Mouse (Mus musculus) thymus, postnatal 14 days (tissue): Measurements from ENCODE around the gene Slx1b.
"Not testable (repeated sequence)": the region's sequence is repeated elsewhere in the genome, so short reads cannot be mapped to it uniquely, and the experiment has no call there.

Experiments used
- DNase-seq: peaks from one replicate; pipeline ENCODE4 v3.0.0; 2021

Slx1b gene

DNA sequence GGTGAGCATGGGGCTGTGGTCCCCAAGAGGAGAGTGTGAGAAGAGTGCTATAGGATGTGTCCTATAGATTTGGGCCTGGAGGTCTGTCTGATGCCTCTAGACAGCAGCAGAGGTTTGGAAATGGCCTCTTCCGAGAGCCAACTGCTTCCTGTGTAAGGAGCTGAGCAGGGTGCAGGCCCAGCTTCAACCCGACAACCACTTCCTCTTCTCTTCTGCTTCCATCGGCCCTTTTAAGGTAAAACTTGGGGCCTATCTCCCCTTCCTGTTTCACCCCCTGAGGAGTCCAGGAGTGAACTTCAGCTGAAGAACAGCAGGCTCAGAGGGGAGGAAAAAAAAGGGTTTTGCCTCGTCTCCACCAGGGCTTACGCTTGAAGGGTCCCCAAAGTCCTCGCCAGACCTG, 6.8 kb upstream of the Slx1b start:
- DNase-seq, result peak; percentile 84

- peak; percentile 63 for DNase-seq
These were observed 6.2 kb upstream of the Slx1b start for GRCm38 (mm10) chr7:126701559-126702357.

GRCm38 (mm10) chr7:126701070-126701469, 5.5 kb upstream of the Slx1b start:
- peak; percentile 97 for DNase-seq

DNA sequence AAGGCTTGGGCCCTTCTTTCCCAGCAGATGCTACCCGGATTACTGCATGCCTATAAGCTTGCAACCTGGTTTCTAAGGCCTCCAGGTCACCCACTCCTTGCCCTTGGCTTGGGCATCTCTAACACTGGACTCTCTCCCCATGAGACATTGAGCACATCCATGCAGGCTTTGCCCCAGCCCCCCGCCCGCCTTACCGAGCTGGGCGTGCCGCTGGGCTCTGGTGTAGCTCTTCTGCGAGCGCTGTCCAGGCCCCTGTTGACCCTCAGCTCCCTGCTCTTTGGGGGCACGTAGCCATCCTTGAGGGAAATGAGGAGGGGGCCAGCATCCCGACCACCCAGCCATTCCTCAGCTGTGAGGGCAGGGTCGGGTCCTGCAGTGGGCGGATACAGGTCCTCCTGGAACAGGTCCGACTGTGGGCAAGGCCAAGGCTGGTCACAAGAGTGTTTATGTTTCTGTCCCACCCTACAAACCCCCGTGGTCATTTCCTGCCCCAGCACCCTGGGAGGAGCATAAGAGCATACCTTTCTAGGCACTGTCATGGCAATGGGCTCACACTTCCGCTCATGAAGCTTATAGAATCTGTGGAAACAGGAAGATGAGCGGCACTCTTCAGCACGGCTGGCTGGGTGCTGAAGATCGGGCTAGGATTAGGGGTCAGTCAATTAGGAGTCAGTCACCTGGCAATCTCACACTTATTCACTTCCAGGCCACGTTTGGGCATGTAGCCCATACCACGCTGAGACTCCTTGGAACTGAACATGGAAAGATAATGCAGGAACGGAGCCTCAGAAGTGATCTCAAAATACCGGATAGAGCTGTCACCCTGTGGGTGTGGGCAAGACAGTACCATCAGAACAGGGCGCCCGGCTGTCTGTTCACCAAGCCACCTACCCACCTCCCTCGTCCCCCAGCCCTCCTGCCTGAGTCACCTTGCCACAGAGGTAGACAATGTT, 4.8 kb upstream of the Slx1b start:
- peak; percentile 22 for DNase-seq

GRCm38 (mm10) chr7:126697838-126698237, 2.3 kb upstream of the Slx1b start:
- DNase-seq, result no peak

DNA sequence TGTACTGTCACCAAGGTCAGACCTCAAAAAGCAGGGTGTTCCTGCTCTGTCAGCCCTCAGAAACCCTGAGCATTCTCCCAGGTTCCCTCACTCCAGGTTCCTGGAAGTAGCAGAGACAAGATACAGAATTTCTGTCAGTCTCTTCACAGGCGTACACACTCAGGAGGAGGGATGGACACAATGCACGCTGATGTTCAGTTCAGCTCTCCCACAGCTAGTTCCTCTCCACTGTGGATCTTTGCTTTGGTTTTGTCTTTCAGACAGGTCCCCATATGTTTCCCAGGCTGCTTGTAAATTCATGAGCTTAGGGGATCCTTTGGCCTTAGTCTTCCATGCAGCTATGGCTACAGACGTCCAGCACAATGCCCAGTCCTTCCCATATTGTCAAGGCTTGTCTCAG, 1.3 kb upstream of the Slx1b start:
- no peak for DNase-seq

DNA sequence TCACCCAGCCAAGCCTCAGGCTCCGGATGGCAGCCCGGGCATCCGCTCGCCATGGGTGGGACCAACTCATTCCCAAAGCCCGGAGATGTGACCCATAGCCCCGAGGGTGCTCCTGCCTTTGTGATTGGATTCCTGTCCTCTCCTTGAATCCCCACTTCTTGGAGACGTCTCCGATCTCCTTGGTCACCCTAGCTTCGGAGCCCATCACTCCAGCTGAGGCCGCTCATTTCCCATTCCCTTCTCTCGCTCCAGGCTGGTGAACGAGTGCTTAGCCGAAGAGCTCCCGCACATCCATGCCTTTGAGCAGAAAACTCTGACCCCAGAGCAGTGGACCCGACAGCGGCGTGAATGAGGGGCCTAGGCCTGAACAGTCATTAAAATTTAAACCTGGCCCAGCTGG, 719 bp upstream of the Slx1b start:
- no peak for DNase-seq

DNA sequence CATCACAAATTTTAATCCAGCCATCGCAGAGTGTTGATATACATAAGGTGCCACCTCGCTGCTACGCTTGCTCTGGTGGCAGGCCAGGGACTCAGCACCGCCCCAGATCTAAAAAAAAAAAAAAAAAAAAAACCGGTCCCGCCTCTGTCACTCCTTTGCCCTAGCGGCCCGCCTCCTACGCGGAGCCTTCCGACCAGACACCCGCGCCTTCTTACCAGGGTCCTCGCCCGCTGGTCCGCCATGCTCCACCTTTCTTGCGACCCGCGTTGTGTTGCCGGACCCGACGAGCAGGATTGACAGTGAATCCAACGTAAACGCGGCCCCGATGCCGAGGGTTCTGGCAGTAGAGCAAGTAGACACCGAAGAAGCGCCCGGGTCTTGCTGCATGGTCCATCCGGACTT, 373 bp downstream of the Slx1b start, which contains the start of gene Bola2:
Gene Bola2 (plus strand): TSS at position 192 of the 402 bp plus-strand sequence.
- peak; percentile 80 for DNase-seq

DNA sequence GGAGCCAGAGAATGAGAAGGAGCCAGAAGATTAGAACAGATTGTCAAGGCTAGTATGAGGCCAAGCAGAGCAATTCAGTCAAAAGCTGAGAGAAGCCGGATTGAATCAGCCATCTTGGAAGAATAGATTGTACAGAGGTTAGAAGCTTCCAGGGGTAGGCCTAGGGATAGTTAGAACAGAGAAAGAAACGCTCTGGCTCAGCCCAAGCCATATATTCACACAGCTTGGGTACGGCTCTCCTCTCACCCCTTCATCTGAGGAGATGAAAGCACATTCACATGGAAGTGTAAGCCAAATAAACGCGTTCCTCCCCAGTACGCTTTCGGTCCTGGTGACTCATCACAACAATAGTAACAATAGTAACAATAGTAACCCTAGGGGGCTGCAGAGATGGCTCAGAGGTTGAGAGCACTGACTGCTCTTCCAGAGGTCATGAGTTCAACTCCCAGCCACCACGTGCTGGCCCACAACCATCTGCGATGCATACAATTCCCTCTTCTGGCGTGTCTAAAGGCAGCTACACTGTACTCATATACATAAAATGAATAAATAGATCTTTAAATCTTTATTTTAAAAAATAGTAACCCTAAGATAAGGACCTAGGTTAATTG, 1.0 kb downstream of the Slx1b start:
- DNase-seq, result no peak

DNA sequence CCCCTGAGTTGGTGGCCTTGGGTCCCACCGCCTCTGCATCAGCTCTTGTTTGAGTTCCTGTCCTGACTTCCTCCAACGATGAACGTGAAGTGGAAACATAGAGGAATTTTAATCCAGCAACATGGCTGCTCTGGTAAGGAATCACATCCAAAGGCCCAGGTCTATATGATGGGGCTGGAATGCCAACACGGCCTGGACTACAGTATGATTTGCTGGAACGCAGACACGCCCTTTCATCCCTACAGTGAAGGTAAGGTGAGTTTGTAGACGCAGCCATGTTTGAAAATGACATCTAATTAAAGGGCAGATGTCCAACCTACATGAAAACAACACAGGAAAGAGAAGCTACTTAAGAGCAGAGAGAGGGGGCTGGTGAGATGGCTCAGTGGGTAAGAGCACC, 1.8 kb downstream of the Slx1b start:
- DNase-seq, result no peak

DNA sequence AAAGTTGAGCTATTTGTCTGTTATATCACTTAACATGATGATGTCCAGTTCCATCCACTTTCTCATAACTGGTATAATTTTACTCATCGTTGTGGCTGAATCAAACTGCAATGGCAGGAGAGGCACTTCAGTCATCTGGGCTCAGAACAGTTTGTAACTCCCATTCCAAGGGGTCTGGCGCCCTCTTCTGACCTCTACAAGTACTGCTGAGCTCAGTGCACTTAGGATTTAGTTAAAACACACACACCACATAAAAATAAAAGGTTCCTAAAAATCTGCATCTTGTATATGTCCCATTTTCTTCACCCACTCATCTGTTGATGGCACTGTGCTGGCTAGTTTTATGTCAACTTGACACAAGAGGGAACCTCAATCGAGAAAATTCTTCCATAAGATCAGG, 2.3 kb downstream of the Slx1b start:
- peak; percentile 90 for DNase-seq

DNA sequence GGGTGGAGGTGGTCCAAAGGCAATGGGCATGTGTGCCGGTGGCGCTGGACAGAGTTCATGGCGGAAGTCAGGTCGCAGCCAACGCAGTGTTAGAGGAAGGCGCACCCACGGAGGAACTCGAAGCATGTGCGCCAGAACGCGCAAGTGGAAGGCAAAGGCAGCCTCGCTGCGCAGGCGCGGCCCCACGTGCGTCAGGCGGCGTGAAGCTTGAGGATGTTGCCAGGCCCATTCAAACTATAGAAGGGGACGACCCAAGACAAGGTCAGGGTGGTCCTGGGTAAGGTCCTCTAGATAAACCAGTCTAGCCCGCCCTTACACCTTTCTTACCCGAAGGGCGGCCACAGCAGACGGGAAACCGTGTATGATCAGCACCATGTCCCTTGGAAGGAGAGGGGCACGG, 3.2 kb downstream of the Slx1b start:
- no peak for DNase-seq

DNA sequence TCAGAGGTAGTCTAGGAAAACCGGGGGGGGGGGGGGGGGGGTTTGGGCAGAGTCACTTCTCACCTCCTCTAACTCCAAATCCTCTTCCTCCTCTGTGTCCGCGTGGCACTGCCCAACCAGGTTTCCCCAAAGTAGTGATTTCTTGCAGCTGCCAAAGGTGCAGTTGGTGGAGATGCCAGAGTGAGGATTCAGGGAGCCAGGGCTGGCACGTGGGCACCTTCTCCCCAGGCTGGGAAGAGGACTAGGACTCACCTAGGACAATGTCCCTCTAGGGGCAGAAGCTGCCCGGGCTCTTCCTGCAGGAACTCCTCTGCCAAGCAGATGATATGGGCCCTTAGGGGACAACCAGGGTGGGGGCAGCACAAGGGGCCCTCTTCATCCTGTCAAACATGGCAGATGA, 3.9 kb downstream of the Slx1b start:
- no peak for DNase-seq

DNA sequence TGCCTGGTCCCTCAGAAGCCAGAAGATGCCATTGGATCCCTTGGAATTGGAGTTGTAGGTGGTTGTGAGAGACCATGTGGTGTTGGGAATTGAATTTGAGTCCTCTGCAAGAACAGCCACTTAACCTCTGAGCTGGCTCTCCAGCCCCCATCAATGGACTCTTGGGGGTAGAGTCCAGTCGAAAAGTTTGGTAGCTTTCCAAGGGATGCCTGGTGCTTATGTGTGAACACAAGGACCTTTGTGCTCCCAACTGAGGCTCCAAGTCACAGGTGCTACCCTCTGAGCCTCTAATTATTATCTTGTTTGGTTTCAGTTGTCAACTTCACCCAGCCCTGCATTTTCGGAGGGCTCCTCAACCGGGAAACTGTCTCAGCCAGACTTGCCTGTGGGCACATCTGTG, 4.8 kb downstream of the Slx1b start:
- DNase-seq, result no peak

DNA sequence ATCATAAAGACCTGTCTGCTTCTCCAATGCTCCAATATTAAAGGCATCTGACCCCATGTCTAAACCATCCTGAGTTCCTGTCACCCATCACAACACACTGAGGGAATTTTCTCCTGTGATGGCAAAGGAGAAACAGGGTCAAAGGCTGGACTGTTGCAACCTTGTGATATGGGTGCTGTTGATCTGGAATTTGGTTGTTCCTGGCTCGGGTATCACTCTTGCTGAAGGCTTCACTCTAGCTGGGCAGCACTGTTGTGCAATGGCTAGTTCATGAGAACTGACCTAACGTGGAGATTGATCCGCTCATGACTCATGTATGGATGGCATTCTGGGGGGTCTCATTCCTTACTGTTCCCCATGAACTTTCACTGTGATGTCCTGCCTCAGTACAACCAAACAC, 6.6 kb downstream of the Slx1b start:
- no peak for DNase-seq

GRCm38 (mm10) chr7:126688156-126688555, 7.4 kb downstream of the Slx1b start:
- DNase-seq, result not testable (repeated sequence)

GRCm38 (mm10) chr7:126681221-126681620, 14.4 kb downstream of the Slx1b start:
- DNase-seq, result no peak

GRCm38 (mm10) chr7:126679683-126680082, 15.9 kb downstream of the Slx1b start:
- DNase-seq, result no peak

- DNase-seq, result no peak
These were observed 16.8 kb downstream of the Slx1b start for GRCm38 (mm10) chr7:126678545-126679341.

DNA sequence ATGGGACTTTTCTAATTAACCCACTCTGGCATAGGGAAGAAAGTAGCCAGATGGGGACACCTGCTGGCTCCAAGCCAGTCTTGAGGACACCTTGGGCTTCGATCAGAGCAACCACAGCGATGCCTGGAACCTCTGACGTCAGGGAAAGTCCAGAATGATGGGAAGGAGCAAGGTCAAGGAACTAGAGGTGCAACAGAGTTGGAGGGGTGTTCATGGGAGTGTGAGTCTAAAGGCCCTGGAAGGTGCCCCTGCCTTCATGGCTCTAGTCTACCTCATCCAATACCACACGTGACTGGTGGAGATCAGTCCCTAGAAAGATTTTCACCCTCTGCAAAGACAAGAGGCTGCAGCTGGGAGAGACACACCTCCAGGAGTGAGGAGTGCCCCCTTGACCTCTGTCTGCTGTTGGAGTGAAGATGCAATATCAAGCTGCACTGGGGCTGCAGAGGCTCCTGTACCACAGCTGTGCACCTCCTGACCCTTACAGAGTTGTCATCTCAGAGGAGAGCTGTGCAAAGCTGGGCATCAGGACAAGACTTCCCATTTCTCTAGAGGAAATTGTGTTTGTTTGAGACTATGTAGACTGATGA, 18.9 kb downstream of the Slx1b start:
- DNase-seq, result no peak

GRCm38 (mm10) chr7:126676207-126676606, 19.4 kb downstream of the Slx1b start, which contains the start of gene Sult1a1:
Sult1a1 (minus strand) TSS chr7:126676432.
- DNase-seq, result no peak

- DNase-seq, result no peak
These were observed 20.5 kb downstream of the Slx1b start for GRCm38 (mm10) chr7:126675104-126675503.
